Mouse (Mus musculus) kidney, postnatal 0 days (tissue): ENCODE measurements around the gene Crhr2. TPM values are rescaled to one million over a fixed set of nuclear protein-coding genes. Genes with fewer than 3 reads are reported as not detected.
A peak's percentile ranks its signal among the peaks of the same experiment; 100 is the strongest.

Experiments used
- ATAC-seq: fragments of 200-750 bp; cut with Nextera tagmentation; replicated peaks from 2 replicates; pipeline ENCODE4 v1.8.0; 2017; ENCODE audit warnings: low read depth, moderate number of reproducible peaks, moderate TSS enrichment, moderate library complexity; ENCODE audit not compliant: low FRiP score
- DNase-seq: peaks from one replicate; pipeline ENCODE4 v3.0.0-alpha.2; 2016; ENCODE audit warnings: low spot score
- H3K27ac ChIP-seq: fragments of 300-500 bp; sonication (generic); 2 replicates; pipeline ENCODE4 v1.5.1; 2014; ENCODE audit warnings: mild to moderate bottlenecking
- H3K27me3 ChIP-seq: fragments of 300-500 bp; sonication (generic); 2 replicates; pipeline ENCODE4 v1.6.1; 2014; ENCODE audit warnings: low read length, mixed read lengths; ENCODE audit not compliant: insufficient read depth
- H3K36me3 ChIP-seq: fragments of 300-500 bp; sonication (generic); 2 replicates; pipeline ENCODE4 v1.6.1; 2014; ENCODE audit warnings: low read length, mixed read lengths; ENCODE audit not compliant: insufficient read depth
- H3K4me1 ChIP-seq: fragments of 300-500 bp; sonication (generic); replicated peaks from 2 replicates; pipeline ENCODE4 v1.6.1; 2014; ENCODE audit warnings: antibody characterized with exemption, low read length, mixed read lengths; ENCODE audit not compliant: insufficient read depth
- H3K4me2 ChIP-seq: fragments of 300-500 bp; sonication (generic); 2 replicates; pipeline ENCODE4 v1.6.1; 2014; ENCODE audit warnings: mild to moderate bottlenecking, low read length, moderate library complexity, mixed read lengths
- H3K4me3 ChIP-seq: fragments of 300-500 bp; sonication (generic); replicated peaks from 2 replicates; pipeline ENCODE4 v1.5.1; 2014; ENCODE audit warnings: low read depth, low read length
- H3K9ac ChIP-seq: fragments of 300-500 bp; sonication (generic); 2 replicates; pipeline ENCODE4 v1.6.1; 2014; ENCODE audit warnings: low read depth, low read length
- H3K9me3 ChIP-seq: fragments of 300-500 bp; sonication (generic); replicated peaks from 2 replicates; pipeline ENCODE4 v1.6.1; 2016; ENCODE audit warnings: low read length, inconsistent platforms, mixed read lengths
- CTCF ChIP-seq: IDR thresholded peaks from 2 replicates; pipeline ENCODE4 v1.5.1; 2016; ENCODE audit warnings: antibody characterized with exemption, low read depth, mild to moderate bottlenecking, moderate library complexity
- WGBS: fragments of 180-500 bp; shearing (Covaris S2); extraction: QIAGEN DNeasy Blood & Tissue Kit; methylation state at CpG from one replicate; pipeline ENCODE4 v1.1.7; 2014; 5-methylcytosine and 5-hydroxymethylcytosine counted together
- polyA plus RNA-seq: library from polyadenylated mRNA; unstranded; fragments of >200 nt; fragmentation: Nextera tagmentation; extraction: Ambion mirVana; gene quantifications from 2 replicates; pipeline ENCODE4 v1.2.1, GENCODE M21; 2015

The Crhr2 gene
- polyA plus RNA-seq, 1 experiment from 2014 or later, result 0.12 TPM

DNA sequence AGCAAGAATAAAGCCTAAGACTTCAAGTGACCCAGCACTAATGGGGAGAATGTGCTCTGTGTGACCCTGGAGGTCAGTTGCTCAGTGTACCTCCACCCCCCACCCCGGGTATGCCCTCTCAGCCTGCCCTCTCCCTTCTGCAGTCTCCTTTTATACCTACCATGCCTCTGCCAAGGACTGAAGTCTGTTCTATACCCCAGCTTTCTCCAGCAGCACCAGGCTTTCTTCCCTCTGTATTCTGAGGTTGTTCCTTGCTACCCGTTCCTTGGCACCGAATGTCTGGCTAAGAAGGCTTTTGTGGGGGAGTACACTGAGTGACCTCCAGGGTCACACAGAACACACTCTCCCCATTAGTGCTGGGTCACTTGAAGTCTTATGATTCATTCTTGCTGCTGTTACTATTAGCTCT lies 41.1 kb upstream of the Crhr2 start:
- ATAC-seq (no peak), DNase-seq (no peak)
- Histone ChIP-seq H3K4me2 (no peak overlapping the region), H3K9ac (no peak overlapping the region), H3K4me3 (no peak overlapping the region), H3K27ac (peak overlapping the region; percentile 8; the same call in 1 of the 2 replicates), H3K36me3 (no peaks in the 10 kb centered on the region), H3K27me3 (no peaks in the 10 kb centered on the region), H3K9me3 (no peaks in the 10 kb centered on the region), H3K4me1 (peaks cover 15% of the 10 kb centered on the region; the same call in 1 of the 2 replicates)
- TF ChIP-seq CTCF, result no peak
- WGBS, result 22% methylated on average over 3 of the region's 3 CpGs

DNA sequence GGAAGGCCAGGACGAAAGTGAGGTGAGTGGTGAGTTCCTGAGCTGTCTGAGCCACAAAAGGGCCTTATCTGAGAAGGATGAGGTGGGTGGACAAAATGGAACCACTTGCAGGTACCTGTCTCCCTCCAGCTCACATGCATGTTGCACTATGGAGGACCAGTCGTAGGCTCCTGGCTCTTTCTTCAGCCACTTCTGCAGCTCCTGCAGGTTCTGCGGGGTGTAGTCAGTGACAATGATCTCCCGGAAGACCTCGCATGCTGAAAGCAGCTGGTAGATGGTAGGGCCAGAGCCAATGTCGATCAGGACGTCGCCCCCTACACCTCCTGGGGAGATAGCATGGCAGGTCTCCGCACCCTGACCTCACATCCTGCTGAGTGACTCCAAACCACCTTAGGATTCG lies 40.4 kb upstream of the Crhr2 start:
- WGBS, result 67% methylated on average over 10 of the region's 10 CpGs
- DNase-seq, result no peak
- no peak for TF ChIP-seq CTCF

DNA sequence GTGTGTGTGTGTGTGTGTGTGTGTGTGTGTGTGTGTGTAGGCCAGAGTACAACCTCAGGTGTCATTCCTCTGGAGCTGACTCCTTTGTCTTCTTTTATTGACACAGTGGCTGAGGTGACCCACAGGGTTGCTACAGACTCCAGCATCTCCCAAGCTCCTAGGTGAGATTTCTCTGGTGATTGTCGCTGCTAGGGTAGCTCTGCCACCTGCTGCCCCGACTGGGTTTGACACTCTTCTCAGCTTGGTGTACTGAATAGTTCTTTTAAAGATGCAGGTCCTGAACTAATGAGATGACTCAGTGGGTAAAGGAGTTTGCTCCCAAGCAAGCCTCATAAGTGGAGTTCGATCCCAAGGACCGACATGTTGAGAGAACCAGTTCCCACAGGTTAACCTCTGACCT lies 38.8 kb upstream of the Crhr2 start:
- no peaks in the 10 kb centered on the region for H3K36me3 ChIP-seq
- no peak for DNase-seq
- H3K27me3 ChIP-seq, result no peaks in the 10 kb centered on the region
- ATAC-seq, result no peak; the same call in 1 of the 2 replicates
- H3K9ac ChIP-seq, result no peak overlapping the region
- H3K4me2 ChIP-seq, result no peak overlapping the region
- no peak overlapping the region for H3K27ac ChIP-seq
- WGBS, result 55% methylated on average over 4 of the region's 4 CpGs
- H3K4me3 ChIP-seq, result no peak overlapping the region
- peaks cover 15% of the 10 kb centered on the region; the same call in 1 of the 2 replicates for H3K4me1 ChIP-seq
- TF ChIP-seq CTCF, result peak; percentile 50; the same call in 1 of the 2 replicates
- no peaks in the 10 kb centered on the region for H3K9me3 ChIP-seq

More for the DNA sequence above, 40.4 kb upstream of the Crhr2 start:
- Histone ChIP-seq H3K9me3 (no peaks in the 10 kb centered on the region), H3K36me3 (no peaks in the 10 kb centered on the region), H3K27me3 (no peaks in the 10 kb centered on the region), H3K4me3 (no peak overlapping the region), H3K9ac (no peak overlapping the region), H3K4me2 (no peak overlapping the region), H3K27ac (no peak overlapping the region), H3K4me1 (peaks cover 15% of the 10 kb centered on the region; the same call in 1 of the 2 replicates)
- no peak for ATAC-seq

DNA sequence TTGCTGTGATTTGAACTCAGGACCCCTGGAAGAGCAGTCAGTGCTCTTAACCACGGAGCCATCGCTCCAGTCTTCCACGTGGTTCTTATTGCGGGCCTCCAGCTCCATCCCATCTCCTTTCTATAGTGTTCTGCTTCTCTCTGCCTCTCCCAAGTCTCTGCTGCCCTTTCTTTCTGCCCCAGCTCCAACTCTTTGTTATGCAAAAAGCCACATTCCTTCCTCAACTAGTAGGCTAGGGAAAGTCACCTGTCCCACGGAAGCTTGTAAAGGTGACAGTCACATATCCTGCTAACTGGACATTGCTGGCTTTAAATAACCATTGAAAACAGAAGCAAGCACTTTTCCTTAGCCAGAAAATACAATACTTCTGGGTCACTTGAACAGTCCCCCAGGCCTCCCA lies 37.0 kb upstream of the Crhr2 start:
- DNase-seq (no peak), ATAC-seq (no peak)
- Histone ChIP-seq H3K4me3 (no peak overlapping the region), H3K9ac (no peak overlapping the region), H3K4me1 (peaks cover 8% of the 10 kb centered on the region; the same call in 1 of the 2 replicates), H3K27ac (no peak overlapping the region), H3K27me3 (no peaks in the 10 kb centered on the region), H3K4me2 (no peak overlapping the region), H3K36me3 (no peaks in the 10 kb centered on the region), H3K9me3 (no peaks in the 10 kb centered on the region)
- 66% methylated on average over 5 of the region's 5 CpGs for WGBS
- TF ChIP-seq CTCF, result no peak

DNA sequence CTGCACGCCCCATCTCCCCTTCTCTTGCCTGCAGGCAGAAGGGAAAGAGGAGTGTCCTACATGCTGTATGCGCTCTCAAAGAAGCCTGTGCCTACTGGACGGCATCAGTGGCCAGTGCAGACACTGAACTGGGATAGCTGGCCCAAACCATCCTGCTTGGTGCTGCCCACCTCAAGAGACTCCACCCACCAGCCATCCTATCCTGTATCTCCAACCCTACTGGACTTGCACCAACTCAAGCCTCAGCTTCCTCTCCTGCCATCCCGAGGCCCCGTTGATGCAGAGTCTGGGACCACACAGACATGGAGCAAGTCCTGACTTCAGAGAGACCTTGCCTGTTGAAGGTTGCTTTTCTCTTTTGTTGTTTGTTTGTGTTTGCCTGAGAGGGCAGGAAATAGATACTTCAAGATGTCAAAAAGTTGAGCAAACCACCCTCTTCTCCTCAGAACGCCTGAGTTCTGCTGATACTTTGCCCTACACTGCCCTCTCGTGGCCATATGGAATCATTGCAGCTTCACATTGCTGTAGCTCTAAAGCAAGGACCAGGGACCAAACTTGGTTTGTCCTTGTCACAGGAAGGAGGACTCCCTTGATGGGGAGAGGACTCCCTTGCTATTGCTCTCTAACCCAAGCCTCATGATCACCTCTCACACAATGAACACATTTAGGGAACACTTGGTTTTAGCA lies 34.1 kb upstream of the Crhr2 start:
- TF ChIP-seq CTCF, result peak; percentile 93
- H3K9ac ChIP-seq, result no peak overlapping the region
- 43% methylated on average over 7 of the region's 7 CpGs for WGBS
- 0 out of 2 replicates have a peak, but pooled peaks have one; percentile 31 for ATAC-seq
- peak; percentile 88 for DNase-seq
- H3K4me3 ChIP-seq, result no peak overlapping the region
- H3K36me3 ChIP-seq, result no peaks in the 10 kb centered on the region
- no peaks in the 10 kb centered on the region for H3K27me3 ChIP-seq
- H3K9me3 ChIP-seq, result no peaks in the 10 kb centered on the region
- no peak overlapping the region for H3K27ac ChIP-seq
- H3K4me2 ChIP-seq, result no peak overlapping the region
- no peaks in the 10 kb centered on the region for H3K4me1 ChIP-seq

DNA sequence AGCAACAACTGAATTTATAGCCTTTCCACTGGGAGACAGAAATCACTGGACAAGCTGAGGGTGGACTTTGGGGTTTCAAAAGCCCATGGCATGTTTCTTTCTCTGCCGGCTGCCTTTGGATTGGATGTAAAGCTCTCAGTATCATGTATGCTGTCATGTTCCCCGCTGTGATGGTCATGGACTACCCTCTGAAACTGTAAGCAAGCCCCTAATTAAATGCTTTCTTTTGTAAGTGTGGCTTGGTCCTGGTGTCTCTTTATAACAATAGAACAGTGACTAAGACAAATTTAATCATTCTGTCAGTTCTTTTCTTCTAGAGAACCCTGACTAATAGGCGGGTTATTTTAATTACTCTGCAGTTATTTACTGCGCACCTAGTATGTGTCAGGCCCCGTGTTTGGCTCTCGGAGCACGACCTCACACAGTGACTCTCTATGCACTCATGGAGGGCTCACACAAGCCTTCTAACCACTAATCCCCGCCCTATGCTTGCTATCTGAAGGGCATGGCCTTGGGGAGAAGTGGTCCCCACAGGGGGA lies 30.3 kb upstream of the Crhr2 start:
- H3K4me2 ChIP-seq, result no peak overlapping the region
- ATAC-seq (no peak), DNase-seq (no peak)
- 77% methylated on average over 8 of the region's 8 CpGs for WGBS
- no peak for TF ChIP-seq CTCF
- H3K4me1 ChIP-seq, result no peaks in the 10 kb centered on the region
- no peaks in the 10 kb centered on the region for H3K27me3 ChIP-seq
- H3K9me3 ChIP-seq, result no peaks in the 10 kb centered on the region
- no peaks in the 10 kb centered on the region for H3K36me3 ChIP-seq
- no peak overlapping the region for H3K9ac ChIP-seq
- no peak overlapping the region for H3K4me3 ChIP-seq
- H3K27ac ChIP-seq, result no peak overlapping the region
